Mouse (Mus musculus) neutrophil, adult 65 days (primary cell): ENCODE data around the gene Enpep. TPM values are rescaled to one million over a fixed set of nuclear protein-coding genes. Genes with fewer than 3 reads are reported as not detected.

ENCODE experiments used
- total RNA-seq: library from RNA; stranded (reverse); gene quantifications from 2 replicates; pipeline ENCODE4 v1.2.4, GENCODE M21; 2023

Enpep gene
- 0.22 and 0.84 TPM in 2 replicates for total RNA-seq

GRCm38 (mm10) chr3:129332586-129332985, at the start of gene Enpep:
Gene Enpep (minus strand): TSS chr3:129332720.

Other genes with a start within 250 kb of the Enpep start
- gene Pitx2, start 132.8 kb downstream of the Enpep start, total RNA-seq, result not detected in 2 replicates
- gene Elovl6, start 199.6 kb upstream of the Enpep start, total RNA-seq, result 2.2 and 3.4 TPM in 2 replicates